Mouse (Mus musculus) olfactory bulb, adult 2 months (tissue): Measurements from ENCODE around the gene Lrig2. TPM values are rescaled to one million over a fixed set of nuclear protein-coding genes. Genes with fewer than 3 reads are reported as not detected.

Source experiments
- H3K27ac ChIP-seq: fragments of 200-500 bp; 2 replicates; pipeline ENCODE4 v1.5.1; 2012; ENCODE audit warnings: low read depth, low read length; ENCODE audit not compliant: insufficient read depth
- H3K4me1 ChIP-seq: fragments of 200-500 bp; 2 replicates; pipeline ENCODE4 v1.6.1; 2012; ENCODE audit warnings: low read length; ENCODE audit not compliant: control insufficient read depth, insufficient read depth
- H3K4me3 ChIP-seq: fragments of 200-500 bp; 2 replicates; pipeline ENCODE4 v1.5.1; 2012; ENCODE audit warnings: mild to moderate bottlenecking, low read depth, low read length, moderate library complexity; ENCODE audit not compliant: insufficient read depth
- CTCF ChIP-seq: fragments of 200-500 bp; IDR thresholded peaks from 2 replicates; pipeline ENCODE4 v1.5.1; 2012; ENCODE audit warnings: low read depth, mild to moderate bottlenecking, low read length, moderate library complexity; ENCODE audit not compliant: insufficient read depth
- POLR2A ChIP-seq: fragments of 200-500 bp; IDR thresholded peaks from 2 replicates; pipeline ENCODE4 v1.6.1; 2012; ENCODE audit warnings: mild to moderate bottlenecking, low read depth, low read length, moderate library complexity; ENCODE audit not compliant: insufficient read depth
- WGBS: fragments of 180-500 bp; shearing (Covaris S2); methylation state at CpG from one replicate; pipeline ENCODE4 v1.1.7; 2018; 5-methylcytosine and 5-hydroxymethylcytosine counted together
- polyA plus RNA-seq: library from polyadenylated mRNA; stranded (reverse); fragments of >200 nt; gene quantifications from 2 replicates; pipeline ENCODE4 v1.2.4, GENCODE M21; 2012; ENCODE audit warnings: low replicate concordance; ENCODE audit not compliant: missing spikeins, insufficient read depth, insufficient read length

Gene Lrig2
- polyA plus RNA-seq, 1 experiment: not detected

GRCm38 (mm10) chr3:104383681-104384341, 127.9 kb downstream of the Lrig2 start:
- H3K27ac ChIP-seq: no peak overlapping the region
- WGBS: 32% methylated on average over 9 of the region's 9 CpGs

GRCm38 (mm10) chr3:104378228-104378627, 133.5 kb downstream of the Lrig2 start:
- no peak for TF ChIP-seq CTCF
- no peak for TF ChIP-seq POLR2A
- WGBS: 84% methylated on average over 3 of the region's 3 CpGs

More at GRCm38 (mm10) chr3:104383681-104384341, 127.9 kb downstream of the Lrig2 start:
- TF ChIP-seq POLR2A (no peak), CTCF (no peak)
- no peak overlapping the region for H3K4me3 ChIP-seq
- H3K4me1 ChIP-seq: peaks cover 3% of the 10 kb centered on the region; the same call in 1 of the 2 replicates

GRCm38 (mm10) chr3:104373907-104374306, 137.8 kb downstream of the Lrig2 start:
- Histone ChIP-seq H3K4me1 (no peaks in the 10 kb centered on the region), H3K27ac (no peak overlapping the region), H3K4me3 (no peak overlapping the region)
- 72% methylated on average over 8 of the region's 8 CpGs for WGBS
- no peak for TF ChIP-seq CTCF
- no peak for TF ChIP-seq POLR2A

More at GRCm38 (mm10) chr3:104378228-104378627, 133.5 kb downstream of the Lrig2 start:
- Histone ChIP-seq H3K4me1 (no peaks in the 10 kb centered on the region), H3K4me3 (no peak overlapping the region), H3K27ac (no peak overlapping the region)

GRCm38 (mm10) chr3:104372374-104372773, 139.3 kb downstream of the Lrig2 start:
- WGBS: 95% methylated on average over 2 of the region's 2 CpGs
- H3K4me1 ChIP-seq: no peaks in the 10 kb centered on the region
- no peak overlapping the region for H3K27ac ChIP-seq
- no peak for TF ChIP-seq POLR2A
- no peak for TF ChIP-seq CTCF
- H3K4me3 ChIP-seq: no peak overlapping the region

GRCm38 (mm10) chr3:104367912-104368311, 143.8 kb downstream of the Lrig2 start:
- Histone ChIP-seq H3K27ac (no peak overlapping the region), H3K4me1 (no peaks in the 10 kb centered on the region), H3K4me3 (no peak overlapping the region)
- TF ChIP-seq POLR2A (no peak), CTCF (no peak)
- WGBS: 90% methylated on average over 2 of the region's 2 CpGs

GRCm38 (mm10) chr3:104361814-104362213, 149.9 kb downstream of the Lrig2 start:
- TF ChIP-seq POLR2A (no peak), CTCF (no peak)
- H3K27ac ChIP-seq: no peak overlapping the region
- H3K4me1 ChIP-seq: no peaks in the 10 kb centered on the region; the same call in 1 of the 2 replicates
- WGBS: 90% methylated on average over 8 of the region's 8 CpGs
- no peak overlapping the region for H3K4me3 ChIP-seq

- 81% methylated on average over 5 of the region's 5 CpGs for WGBS
- Histone ChIP-seq H3K27ac (no peak overlapping the region), H3K4me3 (no peak overlapping the region), H3K4me1 (no peaks in the 10 kb centered on the region; the same call in 1 of the 2 replicates)
- TF ChIP-seq CTCF (no peak), POLR2A (no peak)
These were observed 151.4 kb downstream of the Lrig2 start for GRCm38 (mm10) chr3:104360325-104360724.

- Histone ChIP-seq H3K27ac (no peak overlapping the region), H3K4me1 (no peaks in the 10 kb centered on the region; the same call in 1 of the 2 replicates), H3K4me3 (no peak overlapping the region)
- TF ChIP-seq CTCF (no peak), POLR2A (no peak)
- WGBS: 72% methylated on average over 8 of the region's 8 CpGs
These were observed 152.2 kb downstream of the Lrig2 start for GRCm38 (mm10) chr3:104359225-104360135.

- Histone ChIP-seq H3K4me1 (no peaks in the 10 kb centered on the region; the same call in 1 of the 2 replicates), H3K4me3 (no peak overlapping the region), H3K27ac (no peak overlapping the region)
- TF ChIP-seq POLR2A: no peak
- no peak for TF ChIP-seq CTCF
- WGBS: 85% methylated on average over 5 of the region's 5 CpGs
These were observed 153.0 kb downstream of the Lrig2 start for GRCm38 (mm10) chr3:104358747-104359146.

- Histone ChIP-seq H3K4me3 (no peak overlapping the region), H3K4me1 (no peaks in the 10 kb centered on the region; the same call in 1 of the 2 replicates), H3K27ac (no peak overlapping the region)
- WGBS: 98% methylated on average over 5 of the region's 5 CpGs
- no peak for TF ChIP-seq POLR2A
- TF ChIP-seq CTCF: no peak
These were observed 155.6 kb downstream of the Lrig2 start for GRCm38 (mm10) chr3:104356106-104356505.
